Mouse (Mus musculus) spleen, adult 18-20 months (tissue): Measurements from ENCODE around the gene Gm10112.

ENCODE experiments used
- DNase-seq, 2 experiments: peaks; one replicate each; pipeline ENCODE4 v3.0.0; 2022; ENCODE audit warnings: mixed read lengths in 2 of 2

Gm10112 gene

GRCm38 (mm10) chrX:111168040-111168439 lies at the start of gene Gm10112:
Gm10112 (plus strand) TSS chrX:111168340.
- DNase-seq = no peak

DNA sequence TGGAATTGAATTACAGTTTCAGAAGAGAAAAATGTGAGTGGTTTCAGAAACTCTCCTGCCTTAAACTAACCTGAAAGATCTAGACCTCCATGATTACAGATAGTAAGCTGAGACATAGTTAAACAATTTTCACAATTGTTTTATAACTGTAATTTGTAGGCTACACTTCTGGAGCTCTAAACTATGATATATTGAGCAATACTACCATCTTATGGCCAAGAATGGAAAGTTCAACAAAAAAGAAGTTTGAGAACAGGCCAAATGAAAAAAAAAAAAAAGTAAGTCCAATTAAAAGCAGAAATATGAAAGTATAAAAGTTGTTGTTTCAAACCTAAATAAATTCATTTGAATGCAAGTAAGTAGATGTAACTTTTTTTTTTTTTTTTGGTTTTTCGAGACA lies 21.4 kb downstream of the Gm10112 start:
- no peak for DNase-seq

GRCm38 (mm10) chrX:111196376-111196775 lies 28.2 kb downstream of the Gm10112 start:
- DNase-seq = no peak

DNA sequence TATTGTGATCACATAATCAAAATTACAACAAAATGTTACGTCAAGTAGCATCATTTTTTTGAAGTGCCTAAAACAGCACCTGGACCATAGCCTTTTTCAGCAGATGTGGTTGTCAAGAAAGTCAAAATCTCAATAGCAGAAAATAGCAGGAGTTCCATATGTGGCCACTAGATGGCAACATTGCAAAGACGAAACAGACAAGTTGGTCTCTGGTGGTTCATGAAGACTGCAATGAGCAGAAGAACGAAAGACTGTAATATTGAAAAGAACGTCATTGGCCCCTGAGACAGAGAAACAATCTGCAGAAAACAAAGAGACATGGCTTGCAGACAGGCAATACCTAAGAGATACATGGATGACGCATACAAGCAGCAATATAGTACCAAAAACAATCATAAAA lies 42.1 kb downstream of the Gm10112 start:
- DNase-seq = no peak
